Mouse (Mus musculus) neural tube, embryonic 14.5 days (tissue): Measurements from ENCODE around the gene Sntb2. TPM values are rescaled to one million over a fixed set of nuclear protein-coding genes. Genes with fewer than 3 reads are reported as not detected.

Experiments used
- ATAC-seq: fragments of 200-750 bp; cut with Nextera tagmentation; 2 replicates; pipeline ENCODE4 v1.8.0; 2017; ENCODE audit warnings: low read depth, mild to moderate bottlenecking, moderate TSS enrichment, moderate library complexity
- H3K27ac ChIP-seq: fragments of 300-500 bp; sonication (generic); 2 replicates; pipeline ENCODE4 v1.5.1; 2014; ENCODE audit warnings: low read depth, mild to moderate bottlenecking, control low read depth, low read length, moderate library complexity, mixed read lengths
- H3K27me3 ChIP-seq: fragments of 300-500 bp; sonication (generic); 2 replicates; pipeline ENCODE4 v1.6.1; 2014; ENCODE audit warnings: low read length; ENCODE audit not compliant: control insufficient read depth, insufficient read depth
- H3K36me3 ChIP-seq: fragments of 300-500 bp; sonication (generic); 2 replicates; pipeline ENCODE4 v1.6.1; 2014; ENCODE audit warnings: low read length, mixed read lengths; ENCODE audit not compliant: control insufficient read depth, insufficient read depth
- H3K4me1 ChIP-seq: fragments of 300-500 bp; sonication (generic); 2 replicates; pipeline ENCODE4 v1.6.1; 2014; ENCODE audit warnings: low read length; ENCODE audit not compliant: control insufficient read depth, insufficient read depth
- H3K4me2 ChIP-seq: fragments of 300-500 bp; sonication (generic); 2 replicates; pipeline ENCODE4 v1.6.1; 2014; ENCODE audit warnings: mild to moderate bottlenecking, low read depth, low read length, control low read depth
- H3K4me3 ChIP-seq: fragments of 300-500 bp; sonication (generic); 2 replicates; pipeline ENCODE4 v1.5.1; 2014; ENCODE audit warnings: low read depth, low read length, control low read depth, mixed read lengths
- H3K9ac ChIP-seq: fragments of 300-500 bp; sonication (generic); replicated peaks from 2 replicates; pipeline ENCODE4 v1.6.1; 2014; ENCODE audit warnings: low read depth, mild to moderate bottlenecking, control low read depth, low read length, mixed read lengths
- H3K9me3 ChIP-seq: fragments of 300-500 bp; sonication (generic); 2 replicates; pipeline ENCODE4 v1.6.1; 2016; ENCODE audit warnings: low read length; ENCODE audit not compliant: control insufficient read depth
- WGBS: fragments of 180-500 bp; shearing (Covaris S2); extraction: QIAGEN DNeasy Blood & Tissue Kit; methylation state at CpG from one replicate; pipeline ENCODE4 v1.1.7; 2014; 5-methylcytosine and 5-hydroxymethylcytosine counted together
- polyA plus RNA-seq: library from polyadenylated mRNA; unstranded; fragments of >200 nt; fragmentation: Nextera tagmentation; extraction: Ambion mirVana; gene quantifications from 2 replicates; pipeline ENCODE4 v1.2.1, GENCODE M21; 2014

Sntb2 gene
- polyA plus RNA-seq, 1 experiment from 2014 or later = 5.3 TPM

GRCm38 (mm10) chr8:106997416-106997815, 61.9 kb downstream of the Sntb2 start:
- Histone ChIP-seq H3K4me2 (no peak overlapping the region), H3K27me3 (no peaks in the 10 kb centered on the region), H3K27ac (no peak overlapping the region), H3K9me3 (no peaks in the 10 kb centered on the region), H3K9ac (no peak overlapping the region), H3K36me3 (no peaks in the 10 kb centered on the region), H3K4me3 (no peak overlapping the region), H3K4me1 (no peaks in the 10 kb centered on the region)
- WGBS = 84% methylated on average over 4 of the region's 4 CpGs
- ATAC-seq = no peak

DNA sequence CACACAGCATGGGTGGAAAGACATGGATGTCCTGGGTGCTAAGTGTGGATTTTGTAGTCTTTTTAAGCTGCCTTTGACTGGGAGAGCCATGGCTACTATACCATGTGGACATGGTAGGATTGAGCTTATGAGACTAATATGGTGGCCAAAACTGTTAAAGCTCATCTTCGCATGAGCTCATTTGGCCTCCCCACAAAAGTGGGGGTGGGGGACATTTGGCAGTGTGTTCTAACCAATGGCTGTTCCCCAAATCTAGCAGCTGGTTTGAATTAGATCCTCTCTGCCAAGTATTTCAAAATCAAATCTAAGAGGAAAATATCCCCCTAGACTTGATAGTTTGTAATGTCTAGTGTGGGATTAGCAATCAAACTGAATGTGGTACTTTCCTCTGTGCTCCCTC, 63.5 kb downstream of the Sntb2 start:
- 86% methylated on average over 1 of the region's 1 CpGs for WGBS

GRCm38 (mm10) chr8:107002532-107002931, 67.0 kb downstream of the Sntb2 start:
- Histone ChIP-seq H3K27me3 (no peaks in the 10 kb centered on the region), H3K4me3 (no peak overlapping the region), H3K36me3 (no peaks in the 10 kb centered on the region), H3K9ac (no peak overlapping the region), H3K4me2 (no peak overlapping the region), H3K9me3 (no peaks in the 10 kb centered on the region), H3K4me1 (no peaks in the 10 kb centered on the region), H3K27ac (no peak overlapping the region)
- WGBS = 43% methylated on average over 5 of the region's 5 CpGs
- ATAC-seq = 0 out of 2 replicates have a peak, but pooled peaks have one; percentile 69

More for the DNA sequence above, 63.5 kb downstream of the Sntb2 start:
- Histone ChIP-seq H3K4me1 (no peaks in the 10 kb centered on the region), H3K4me3 (no peak overlapping the region), H3K27me3 (no peaks in the 10 kb centered on the region), H3K9me3 (no peaks in the 10 kb centered on the region), H3K9ac (no peak overlapping the region), H3K4me2 (no peak overlapping the region), H3K27ac (no peak overlapping the region), H3K36me3 (no peaks in the 10 kb centered on the region)
- no peak for ATAC-seq

- Histone ChIP-seq H3K27ac (no peak overlapping the region), H3K4me3 (no peak overlapping the region), H3K27me3 (no peaks in the 10 kb centered on the region), H3K9me3 (no peaks in the 10 kb centered on the region), H3K36me3 (peaks cover 8% of the 10 kb centered on the region; the same call in 1 of the 2 replicates), H3K4me1 (no peaks in the 10 kb centered on the region), H3K4me2 (no peak overlapping the region), H3K9ac (no peak overlapping the region)
- 91% methylated on average over 3 of the region's 3 CpGs for whole genome bisulfite sequencing
- no peak for ATAC-seq
These were observed 72.2 kb downstream of the Sntb2 start for GRCm38 (mm10) chr8:107007795-107008194.

DNA sequence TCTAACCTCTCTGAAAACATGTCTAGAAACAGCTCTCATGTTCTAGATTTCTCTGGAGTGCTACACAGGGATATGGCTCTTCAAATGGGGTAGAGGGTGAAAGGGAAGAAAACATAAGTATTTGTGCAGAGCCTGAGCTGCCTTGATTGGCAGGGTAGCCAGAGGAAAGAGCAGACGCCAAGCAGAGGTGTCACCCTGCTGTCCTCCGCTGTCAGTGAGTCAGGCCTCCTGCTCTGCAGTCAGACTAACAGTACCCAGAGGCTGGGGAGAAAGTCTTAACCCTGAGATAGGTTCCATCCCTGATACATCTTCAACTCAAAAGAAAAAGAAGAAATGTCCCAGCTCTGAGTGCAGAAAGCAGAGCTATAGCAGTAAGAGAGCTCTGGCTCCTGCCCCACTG, 77.1 kb downstream of the Sntb2 start:
- Histone ChIP-seq H3K36me3 (peaks cover 8% of the 10 kb centered on the region), H3K4me1 (no peaks in the 10 kb centered on the region), H3K27ac (no peak overlapping the region), H3K27me3 (no peaks in the 10 kb centered on the region), H3K9me3 (no peaks in the 10 kb centered on the region), H3K4me3 (no peak overlapping the region), H3K9ac (no peak overlapping the region), H3K4me2 (no peak overlapping the region)
- no peak for ATAC-seq
- WGBS = 90% methylated on average over 2 of the region's 2 CpGs

DNA sequence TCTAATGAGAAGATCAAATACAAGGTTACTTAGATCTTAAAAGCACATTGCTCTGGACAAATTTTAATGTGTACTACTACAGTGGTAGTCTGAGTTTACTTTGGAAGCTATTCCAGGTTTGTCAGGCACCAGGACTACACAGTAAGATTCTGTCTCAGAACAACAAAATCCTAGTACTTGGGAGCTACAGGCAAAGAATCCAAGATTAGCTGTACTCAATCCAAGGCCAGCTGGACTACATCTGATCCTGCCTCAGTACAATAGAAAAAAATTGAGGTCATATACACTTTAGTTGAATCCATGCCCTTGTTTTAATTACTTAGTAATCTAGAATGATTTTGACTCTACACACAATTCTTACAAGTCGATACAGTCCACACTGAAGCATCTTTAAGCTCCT, 79.4 kb downstream of the Sntb2 start:
- no peak for ATAC-seq

DNA sequence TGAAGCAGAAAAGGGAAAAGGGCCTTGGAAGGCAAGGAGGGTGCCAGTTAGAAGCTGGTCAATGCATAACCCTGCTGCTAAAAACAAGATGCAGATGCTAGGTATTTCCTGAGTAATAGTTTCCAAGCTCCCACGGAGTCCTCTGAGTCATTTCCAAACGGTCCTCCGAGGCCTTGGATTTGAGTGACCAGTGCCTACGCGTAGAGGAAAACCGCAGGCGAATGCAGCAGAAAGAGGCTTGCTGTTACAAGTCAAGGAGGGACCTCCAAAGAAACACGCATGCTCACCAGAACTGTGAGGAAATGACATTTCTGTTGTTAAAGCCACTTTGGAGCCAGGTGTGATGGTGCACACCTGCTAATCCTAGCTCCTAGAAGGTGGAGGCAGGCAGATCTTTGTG, 87.9 kb downstream of the Sntb2 start:
- Histone ChIP-seq H3K4me1 (no peaks in the 10 kb centered on the region), H3K27ac (no peak overlapping the region), H3K4me3 (no peak overlapping the region), H3K9me3 (no peaks in the 10 kb centered on the region), H3K4me2 (no peak overlapping the region), H3K27me3 (no peaks in the 10 kb centered on the region), H3K36me3 (no peaks in the 10 kb centered on the region), H3K9ac (no peak overlapping the region)
- ATAC-seq = no peak
- 91% methylated on average over 8 of the region's 8 CpGs for WGBS

More for the DNA sequence above, 79.4 kb downstream of the Sntb2 start:
- H3K27me3 ChIP-seq = no peaks in the 10 kb centered on the region
- no peak overlapping the region for H3K27ac ChIP-seq
- H3K4me3 ChIP-seq = no peak overlapping the region
- peaks cover 8% of the 10 kb centered on the region for H3K36me3 ChIP-seq
- no peaks in the 10 kb centered on the region for H3K9me3 ChIP-seq
- no peak overlapping the region for H3K4me2 ChIP-seq
- H3K9ac ChIP-seq = no peak overlapping the region
- WGBS = 95% methylated on average over 1 of the region's 1 CpGs
- H3K4me1 ChIP-seq = no peaks in the 10 kb centered on the region

DNA sequence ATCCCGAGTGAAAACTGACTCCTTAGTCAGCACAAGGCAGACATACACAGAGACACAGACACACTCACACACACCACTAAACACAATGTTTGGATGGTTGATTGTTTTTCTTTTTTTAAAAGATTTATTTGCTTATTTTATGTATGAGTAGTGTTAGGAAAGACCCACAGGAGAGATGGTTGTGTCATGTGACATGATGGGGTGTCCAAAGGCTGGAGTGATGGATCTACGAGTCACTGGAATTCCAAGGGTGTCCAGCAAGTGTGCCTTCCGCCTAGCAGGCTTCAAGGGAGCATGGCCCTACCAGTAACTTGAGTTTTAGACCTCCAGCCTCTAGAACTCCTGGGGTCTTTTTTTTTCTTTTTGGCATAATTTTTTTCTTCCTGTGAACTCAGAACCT, 93.8 kb downstream of the Sntb2 start:
- no peaks in the 10 kb centered on the region for H3K36me3 ChIP-seq
- no peak overlapping the region for H3K27ac ChIP-seq
- H3K9ac ChIP-seq = no peak overlapping the region
- peaks cover 15% of the 10 kb centered on the region; the same call in 1 of the 2 replicates for H3K4me1 ChIP-seq
- no peak overlapping the region for H3K4me2 ChIP-seq
- no peaks in the 10 kb centered on the region for H3K27me3 ChIP-seq
- no peak for ATAC-seq
- WGBS = 77% methylated on average over 3 of the region's 3 CpGs
- H3K9me3 ChIP-seq = no peaks in the 10 kb centered on the region
- no peak overlapping the region for H3K4me3 ChIP-seq

DNA sequence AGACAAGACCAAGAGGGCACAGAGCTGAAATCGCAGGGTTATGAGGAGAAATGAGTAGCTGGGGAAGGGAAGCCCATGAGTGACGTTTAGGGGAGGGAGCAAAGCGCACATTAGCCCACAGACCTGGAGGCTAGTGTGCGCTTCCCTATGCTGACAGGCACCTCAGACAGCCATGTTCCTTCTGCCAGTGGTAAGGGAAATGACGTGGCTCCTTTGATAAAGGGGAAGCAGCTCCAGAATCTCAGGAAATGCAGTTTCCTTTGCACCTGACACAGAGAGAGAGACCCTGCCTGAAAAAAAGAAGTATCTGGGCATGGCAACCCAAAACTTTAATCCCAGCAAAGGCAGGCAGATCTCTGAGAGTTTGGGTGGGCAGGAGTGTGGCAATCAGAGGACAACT, 94.5 kb downstream of the Sntb2 start:
- 80% methylated on average over 5 of the region's 5 CpGs for WGBS
- Histone ChIP-seq H3K27ac (no peak overlapping the region), H3K36me3 (no peaks in the 10 kb centered on the region), H3K9me3 (no peaks in the 10 kb centered on the region), H3K27me3 (no peaks in the 10 kb centered on the region), H3K9ac (no peak overlapping the region), H3K4me1 (peaks cover 15% of the 10 kb centered on the region; the same call in 1 of the 2 replicates), H3K4me3 (no peak overlapping the region), H3K4me2 (no peak overlapping the region)
- ATAC-seq = no peak
